Mouse (Mus musculus): Measurements from ENCODE around the gene Bpifb6. TPM values are rescaled to one million over a fixed set of nuclear protein-coding genes. Genes with fewer than 3 reads are reported as not detected.

The Bpifb6 gene
- not detected in 2 replicates for polyA plus RNA-seq (2015; fragmentation: Nextera tagmentation; extraction: Ambion mirVana)

GRCm38 (mm10) chr2:153900088-153900487, at the start of gene Bpifb6:
TSS of gene Bpifb6 (plus strand) at chr2:153900388.
- no peaks in the 10 kb centered on the region for H3K36me3 ChIP-seq
- 72% methylated on average over 4 of the region's 4 CpGs for WGBS
- H3K4me3 ChIP-seq: no peak within 1 kb of the TSS
- H3K4me1 ChIP-seq (replicated peaks): no peaks in the 10 kb centered on the region
- H3K27ac ChIP-seq (replicated peaks): no peak within 1 kb of the TSS
- no peaks in the 10 kb centered on the region for H3K27me3 ChIP-seq
- no peak for ATAC-seq (ENCODE audit: low read depth)
- no peak within 1 kb of the TSS for H3K4me2 ChIP-seq
- no peaks in the 10 kb centered on the region for H3K9me3 ChIP-seq
- no peak within 1 kb of the TSS for H3K9ac ChIP-seq

GRCm38 (mm10) chr2:153851030-153851360, 49.2 kb upstream of the Bpifb6 start:
- Histone ChIP-seq H3K4me2 (no peak overlapping the region), H3K4me1 (replicated peaks) (no peaks in the 10 kb centered on the region), H3K9me3 (no peaks in the 10 kb centered on the region), H3K9ac (no peak overlapping the region), H3K27me3 (no peaks in the 10 kb centered on the region), H3K36me3 (no peaks in the 10 kb centered on the region), H3K27ac (replicated peaks) (no peak overlapping the region), H3K4me3 (no peak overlapping the region)
- WGBS: 57% methylated on average over 4 of the region's 4 CpGs
- no peak for ATAC-seq (ENCODE audit: low read depth)

DNA sequence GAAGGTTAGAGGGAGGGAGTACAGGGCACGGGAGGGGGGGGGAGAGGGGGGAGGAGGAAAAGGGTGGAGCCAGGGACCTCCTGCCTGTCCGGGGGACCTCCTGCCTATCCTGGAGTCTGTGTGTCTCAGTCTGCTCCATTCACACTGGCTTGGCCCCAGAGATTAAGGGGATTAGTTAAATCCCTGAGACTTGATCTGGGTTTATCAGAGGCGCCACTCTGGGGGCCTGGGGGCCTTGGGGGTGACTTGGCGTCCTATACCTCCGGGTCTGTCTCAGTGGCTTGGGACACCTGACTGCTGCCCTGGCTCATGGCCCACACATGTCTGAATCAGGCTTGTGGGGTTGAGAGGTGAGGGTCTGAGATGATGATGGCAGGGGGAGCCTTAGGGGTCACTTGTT, 46.6 kb upstream of the Bpifb6 start:
- Histone ChIP-seq H3K9me3 (no peaks in the 10 kb centered on the region), H3K4me2 (no peak overlapping the region), H3K9ac (no peak overlapping the region), H3K27ac (replicated peaks) (no peak overlapping the region), H3K4me3 (no peak overlapping the region), H3K36me3 (no peaks in the 10 kb centered on the region), H3K27me3 (no peaks in the 10 kb centered on the region), H3K4me1 (replicated peaks) (no peaks in the 10 kb centered on the region)
- WGBS: 45% methylated on average over 5 of the region's 5 CpGs
- no peak for ATAC-seq (ENCODE audit: low read depth)

GRCm38 (mm10) chr2:153859581-153859980, 40.6 kb upstream of the Bpifb6 start:
- no peaks in the 10 kb centered on the region for H3K4me1 ChIP-seq (replicated peaks)
- H3K9me3 ChIP-seq: no peaks in the 10 kb centered on the region
- H3K27ac ChIP-seq (replicated peaks): no peak overlapping the region
- H3K4me3 ChIP-seq: no peak overlapping the region
- H3K36me3 ChIP-seq: no peaks in the 10 kb centered on the region
- H3K9ac ChIP-seq: no peak overlapping the region
- ATAC-seq (ENCODE audit: low read depth): no peak
- 79% methylated on average over 2 of the region's 2 CpGs for WGBS
- no peak overlapping the region for H3K4me2 ChIP-seq
- no peaks in the 10 kb centered on the region for H3K27me3 ChIP-seq

DNA sequence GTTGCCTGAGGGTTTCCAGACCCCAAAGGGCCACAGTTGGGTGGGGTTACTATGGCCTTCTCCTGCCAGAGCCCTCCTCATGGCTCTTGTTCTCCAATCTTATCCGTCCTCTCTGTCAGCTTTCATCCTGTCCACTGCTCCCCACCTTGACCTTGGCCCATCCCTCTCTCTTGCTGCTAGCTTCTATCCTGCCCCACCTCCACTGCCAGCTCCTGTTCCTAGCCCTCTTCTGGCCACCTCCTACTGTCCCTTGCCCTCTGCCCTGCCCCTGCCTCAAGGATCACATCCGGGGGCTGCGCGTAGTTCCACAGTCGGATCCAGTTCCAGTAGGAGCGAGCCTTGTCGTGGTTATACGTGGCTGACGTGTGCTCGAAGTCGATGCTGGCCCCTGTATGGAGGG, 39.9 kb upstream of the Bpifb6 start:
- no peaks in the 10 kb centered on the region for H3K9me3 ChIP-seq
- H3K27ac ChIP-seq (replicated peaks): no peak overlapping the region
- 96% methylated on average over 11 of the region's 11 CpGs for WGBS
- H3K4me1 ChIP-seq (replicated peaks): no peaks in the 10 kb centered on the region
- no peak overlapping the region for H3K9ac ChIP-seq
- H3K27me3 ChIP-seq: no peaks in the 10 kb centered on the region
- H3K36me3 ChIP-seq: no peaks in the 10 kb centered on the region
- ATAC-seq (ENCODE audit: low read depth): no peak
- H3K4me3 ChIP-seq: no peak overlapping the region
- H3K4me2 ChIP-seq: no peak overlapping the region

GRCm38 (mm10) chr2:153860715-153861114, 39.5 kb upstream of the Bpifb6 start:
- 72% methylated on average over 3 of the region's 3 CpGs for WGBS

DNA sequence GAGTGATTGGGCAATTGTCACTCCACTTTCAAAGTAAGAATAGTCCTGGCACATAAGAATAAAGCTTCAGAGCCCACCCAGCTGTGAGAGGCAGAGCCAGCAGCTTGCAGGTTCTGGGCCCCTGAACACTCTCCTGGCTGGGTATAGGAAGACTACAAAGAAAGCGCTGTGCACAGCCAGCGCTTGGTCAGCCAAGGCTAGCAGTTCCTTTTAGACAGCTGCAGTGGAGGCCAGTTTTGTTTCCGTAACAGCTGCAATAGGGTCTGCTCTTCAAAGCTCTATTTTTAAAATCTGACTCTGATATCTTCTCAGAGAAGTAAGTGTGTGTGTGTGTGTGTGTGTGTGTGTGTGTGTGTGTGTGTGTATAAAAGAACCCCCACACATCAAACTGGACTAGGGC, 38.2 kb upstream of the Bpifb6 start:
- H3K9me3 ChIP-seq: no peaks in the 10 kb centered on the region
- H3K4me3 ChIP-seq: no peak overlapping the region
- WGBS: 83% methylated on average over 3 of the region's 3 CpGs
- ATAC-seq (ENCODE audit: low read depth): no peak
- H3K27ac ChIP-seq (replicated peaks): no peak overlapping the region
- H3K27me3 ChIP-seq: no peaks in the 10 kb centered on the region
- H3K36me3 ChIP-seq: no peaks in the 10 kb centered on the region
- no peaks in the 10 kb centered on the region for H3K4me1 ChIP-seq (replicated peaks)
- H3K4me2 ChIP-seq: no peak overlapping the region
- H3K9ac ChIP-seq: no peak overlapping the region

More at GRCm38 (mm10) chr2:153860715-153861114, 39.5 kb upstream of the Bpifb6 start:
- no peak overlapping the region for H3K4me2 ChIP-seq
- H3K4me3 ChIP-seq: no peak overlapping the region
- H3K4me1 ChIP-seq (replicated peaks): no peaks in the 10 kb centered on the region
- ATAC-seq (ENCODE audit: low read depth): no peak
- H3K9ac ChIP-seq: no peak overlapping the region
- H3K27me3 ChIP-seq: no peaks in the 10 kb centered on the region
- no peaks in the 10 kb centered on the region for H3K9me3 ChIP-seq
- H3K36me3 ChIP-seq: no peaks in the 10 kb centered on the region
- no peak overlapping the region for H3K27ac ChIP-seq (replicated peaks)

GRCm38 (mm10) chr2:153870984-153871383, 29.2 kb upstream of the Bpifb6 start, which contains the start of gene Sun5:
TSS of gene Sun5 (minus strand) at chr2:153871084.
- no peak within 1 kb of the TSS for H3K27ac ChIP-seq (replicated peaks)
- H3K9ac ChIP-seq: no peak within 1 kb of the TSS
- ATAC-seq (ENCODE audit: low read depth): no peak
- no peak within 1 kb of the TSS for H3K4me2 ChIP-seq
- 87% methylated on average over 4 of the region's 4 CpGs for WGBS
- H3K4me3 ChIP-seq: no peak within 1 kb of the TSS
- H3K27me3 ChIP-seq: no peaks in the 10 kb centered on the region
- no peaks in the 10 kb centered on the region for H3K36me3 ChIP-seq
- H3K9me3 ChIP-seq: no peaks in the 10 kb centered on the region
- no peaks in the 10 kb centered on the region for H3K4me1 ChIP-seq (replicated peaks)

DNA sequence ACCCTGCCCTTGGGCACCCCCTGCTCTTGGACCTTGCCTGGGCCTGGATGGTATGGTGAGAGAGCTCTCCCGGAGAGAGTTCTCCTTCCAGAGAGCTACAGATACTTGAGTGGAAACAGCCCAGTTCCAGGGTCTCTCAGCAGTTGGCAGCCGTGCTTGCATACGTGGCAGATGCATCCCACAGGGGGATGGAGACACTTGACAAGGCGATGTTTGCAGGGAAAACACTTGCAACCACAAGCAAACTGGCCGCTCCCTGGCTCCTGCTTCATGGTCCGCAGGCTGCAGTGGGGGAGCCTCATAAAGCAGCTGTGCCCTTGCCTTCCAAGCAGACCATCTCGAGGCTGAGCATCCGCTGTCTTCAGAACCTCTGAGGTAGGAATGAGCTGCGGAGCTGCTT, 25.4 kb upstream of the Bpifb6 start, which contains the start of gene Bpifb2:
Gene Bpifb2 (plus strand): TSS at position 301 of the 400 bp plus-strand sequence.
- no peak within 1 kb of the TSS for H3K27ac ChIP-seq (replicated peaks)
- H3K9ac ChIP-seq: no peak within 1 kb of the TSS
- ATAC-seq (ENCODE audit: low read depth): no peak
- no peaks in the 10 kb centered on the region for H3K9me3 ChIP-seq
- 78% methylated on average over 9 of the region's 9 CpGs for WGBS
- no peaks in the 10 kb centered on the region for H3K4me1 ChIP-seq (replicated peaks)
- H3K4me2 ChIP-seq: no peak within 1 kb of the TSS
- H3K4me3 ChIP-seq: no peak within 1 kb of the TSS
- H3K36me3 ChIP-seq: no peaks in the 10 kb centered on the region
- no peaks in the 10 kb centered on the region for H3K27me3 ChIP-seq

DNA sequence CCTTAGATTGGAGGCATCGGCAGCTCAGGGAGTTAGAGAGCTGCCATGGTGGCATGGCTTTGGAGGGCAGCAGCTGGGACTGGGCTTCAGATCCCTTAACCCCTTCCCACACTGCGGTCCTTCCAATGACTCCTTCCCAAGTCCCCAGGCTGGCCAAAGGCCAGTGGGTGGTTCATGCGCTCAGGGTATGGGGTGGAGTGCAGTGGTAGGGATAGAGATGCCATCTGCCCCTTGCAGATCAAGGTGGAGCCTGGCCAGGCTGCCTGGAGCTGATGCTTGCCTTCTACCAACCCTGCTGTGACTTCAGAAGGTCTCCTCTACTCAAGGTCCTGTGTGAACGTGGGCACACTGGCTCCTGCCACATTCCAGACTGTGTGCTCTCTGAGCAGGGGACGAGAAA, 1.1 kb upstream of the Bpifb6 start:
- ATAC-seq (ENCODE audit: low read depth): no peak
- no peak overlapping the region for H3K27ac ChIP-seq (replicated peaks)
- H3K9me3 ChIP-seq: no peaks in the 10 kb centered on the region
- no peaks in the 10 kb centered on the region for H3K36me3 ChIP-seq
- no peaks in the 10 kb centered on the region for H3K4me1 ChIP-seq (replicated peaks)
- no peaks in the 10 kb centered on the region for H3K27me3 ChIP-seq
- H3K4me3 ChIP-seq: no peak overlapping the region
- no peak overlapping the region for H3K9ac ChIP-seq
- H3K4me2 ChIP-seq: no peak overlapping the region
- WGBS: 82% methylated on average over 5 of the region's 5 CpGs

GRCm38 (mm10) chr2:153902726-153903125, 2.5 kb downstream of the Bpifb6 start:
- no peak overlapping the region for H3K9ac ChIP-seq
- no peak for ATAC-seq (ENCODE audit: low read depth)

DNA sequence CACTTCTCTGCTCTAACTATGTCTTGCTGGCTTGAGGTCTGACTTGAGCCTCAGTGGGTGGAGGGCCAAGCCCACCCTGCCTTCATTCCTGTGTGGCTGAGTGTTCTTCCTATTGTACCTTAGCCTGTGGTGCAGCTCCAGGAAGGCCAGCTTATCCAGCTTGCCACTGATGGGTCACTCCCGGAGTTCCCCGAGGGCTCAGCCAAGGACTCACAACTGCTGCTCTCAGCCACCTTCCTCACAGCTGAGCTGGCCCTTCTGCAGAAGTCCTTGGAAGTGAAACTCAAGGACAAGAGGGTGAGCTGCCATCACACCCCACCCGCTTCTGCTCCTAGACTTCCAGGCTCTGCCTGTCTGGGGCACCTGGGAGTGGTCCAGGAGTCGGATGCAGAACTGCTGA, 6.4 kb downstream of the Bpifb6 start:
- H3K4me3 ChIP-seq: no peak overlapping the region
- no peak overlapping the region for H3K9ac ChIP-seq
- no peak overlapping the region for H3K4me2 ChIP-seq
- no peaks in the 10 kb centered on the region for H3K27me3 ChIP-seq
- no peaks in the 10 kb centered on the region for H3K9me3 ChIP-seq
- no peak overlapping the region for H3K27ac ChIP-seq (replicated peaks)
- H3K4me1 ChIP-seq (replicated peaks): no peaks in the 10 kb centered on the region
- ATAC-seq (ENCODE audit: low read depth): no peak
- WGBS: 92% methylated on average over 4 of the region's 4 CpGs
- H3K36me3 ChIP-seq: no peaks in the 10 kb centered on the region

More at GRCm38 (mm10) chr2:153902726-153903125, 2.5 kb downstream of the Bpifb6 start:
- WGBS: 77% methylated on average over 6 of the region's 6 CpGs
- H3K4me1 ChIP-seq (replicated peaks): no peaks in the 10 kb centered on the region
- no peak overlapping the region for H3K4me2 ChIP-seq
- no peaks in the 10 kb centered on the region for H3K27me3 ChIP-seq
- H3K36me3 ChIP-seq: no peaks in the 10 kb centered on the region
- no peaks in the 10 kb centered on the region for H3K9me3 ChIP-seq
- no peak overlapping the region for H3K4me3 ChIP-seq
- no peak overlapping the region for H3K27ac ChIP-seq (replicated peaks)

DNA sequence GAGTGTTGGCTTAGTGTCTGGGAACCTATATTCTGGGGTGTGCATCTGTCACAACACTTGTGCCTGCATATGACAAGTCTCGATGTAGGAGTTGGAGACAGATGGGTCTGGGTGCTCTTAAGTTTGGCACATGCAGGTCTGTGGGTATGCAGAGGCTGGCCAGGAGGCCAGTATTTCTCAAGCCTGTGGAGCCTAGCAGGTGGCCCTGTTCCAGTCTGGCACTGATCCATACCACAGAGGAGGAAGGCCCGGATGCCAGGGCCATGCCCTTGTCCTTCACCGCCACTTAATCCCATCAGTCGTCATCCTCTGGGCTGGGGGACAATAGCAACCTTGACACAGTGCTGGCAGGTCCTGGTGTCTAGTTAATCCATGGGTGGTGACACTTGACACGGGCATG, 14.0 kb downstream of the Bpifb6 start:
- H3K9me3 ChIP-seq: no peaks in the 10 kb centered on the region
- H3K4me2 ChIP-seq: no peak overlapping the region
- H3K4me3 ChIP-seq: no peak overlapping the region
- no peak overlapping the region for H3K9ac ChIP-seq
- no peaks in the 10 kb centered on the region for H3K27me3 ChIP-seq
- 81% methylated on average over 5 of the region's 5 CpGs for WGBS
- no peaks in the 10 kb centered on the region for H3K36me3 ChIP-seq
- no peak overlapping the region for H3K27ac ChIP-seq (replicated peaks)
- ATAC-seq (ENCODE audit: low read depth): no peak
- H3K4me1 ChIP-seq (replicated peaks): no peaks in the 10 kb centered on the region
